Mouse (Mus musculus): ENCODE data around the gene Ttc26. TPM values are rescaled to one million over a fixed set of nuclear protein-coding genes. Genes with fewer than 3 reads are reported as not detected.
A peak's percentile ranks its signal among the peaks of the same experiment; 100 is the strongest.

Gene Ttc26
- total RNA-seq (2021): 10 to 100 TPM; 10.6 to 11.9 TPM
- long read RNA-seq, experiment 1, partial matches to known transcripts: 1 of 1 reads
- long read RNA-seq, experiment 1, other reads (novel, unspliced or antisense): 0 of 1 reads
- long read RNA-seq, experiment 2, full-length matches to known transcripts: 5 of 5 reads
- long read RNA-seq, experiment 2, partial matches to known transcripts: 0 of 5 reads
- long read RNA-seq, experiment 2, other reads (novel, unspliced or antisense): 0 of 5 reads

DNA sequence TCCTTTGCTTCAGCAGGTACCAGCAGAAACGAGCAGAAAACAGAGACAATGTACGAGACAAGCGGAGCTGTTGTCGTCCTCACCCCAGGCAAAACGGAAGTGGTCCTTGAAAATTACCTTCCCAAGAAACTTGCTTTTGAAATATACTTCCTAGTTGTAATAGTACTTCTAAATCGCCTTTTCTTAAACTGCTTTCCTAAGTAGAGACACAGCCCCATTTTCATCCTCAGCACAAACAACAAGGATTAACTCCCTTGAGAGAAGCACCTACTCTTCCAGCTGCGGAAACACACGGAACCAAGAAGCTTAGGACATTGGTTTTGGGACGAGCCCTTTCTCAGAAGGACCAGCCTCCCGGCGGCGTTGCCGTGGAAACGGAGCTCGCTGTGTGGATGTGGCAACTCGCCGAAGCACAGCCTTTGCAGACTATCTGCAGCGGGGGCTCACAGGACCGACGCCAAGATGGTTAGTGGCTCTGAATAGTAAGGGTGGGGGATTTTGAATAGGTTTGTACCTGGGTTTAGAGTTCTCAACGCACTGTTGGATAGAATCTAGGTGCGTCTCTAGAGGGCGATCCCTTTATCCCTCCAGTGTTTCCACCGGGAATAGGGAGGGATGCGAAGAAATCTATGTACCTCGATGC is at the start of gene Ttc26:
Gene Ttc26 (plus strand): TSS at position 341 of the 643 bp plus-strand sequence.
- DNase-seq (ENCODE audit: low spot score in 2 of 2): peak; percentile 85

DNA sequence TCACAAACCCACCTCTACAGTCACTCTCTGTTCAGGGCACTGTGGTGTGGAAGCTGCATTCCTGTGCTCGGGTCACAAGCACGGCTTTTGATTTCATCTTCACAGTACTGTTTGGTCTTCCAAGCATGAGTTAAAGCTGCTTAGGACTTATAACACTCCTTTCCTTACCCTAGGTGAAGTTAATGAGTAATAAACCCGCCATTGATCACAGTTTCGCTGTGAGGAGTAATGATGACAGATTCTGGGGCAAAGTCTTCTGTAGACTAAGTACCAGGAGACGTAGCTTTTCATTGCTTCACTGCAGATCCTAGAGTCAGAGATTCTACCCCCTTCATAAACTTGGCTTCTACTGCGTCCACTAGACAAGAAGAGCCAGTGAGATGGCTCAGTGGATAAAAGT is 46.0 kb upstream of the Ttc26 start:
- no peak for DNase-seq (ENCODE audit: low spot score in 2 of 2)

DNA sequence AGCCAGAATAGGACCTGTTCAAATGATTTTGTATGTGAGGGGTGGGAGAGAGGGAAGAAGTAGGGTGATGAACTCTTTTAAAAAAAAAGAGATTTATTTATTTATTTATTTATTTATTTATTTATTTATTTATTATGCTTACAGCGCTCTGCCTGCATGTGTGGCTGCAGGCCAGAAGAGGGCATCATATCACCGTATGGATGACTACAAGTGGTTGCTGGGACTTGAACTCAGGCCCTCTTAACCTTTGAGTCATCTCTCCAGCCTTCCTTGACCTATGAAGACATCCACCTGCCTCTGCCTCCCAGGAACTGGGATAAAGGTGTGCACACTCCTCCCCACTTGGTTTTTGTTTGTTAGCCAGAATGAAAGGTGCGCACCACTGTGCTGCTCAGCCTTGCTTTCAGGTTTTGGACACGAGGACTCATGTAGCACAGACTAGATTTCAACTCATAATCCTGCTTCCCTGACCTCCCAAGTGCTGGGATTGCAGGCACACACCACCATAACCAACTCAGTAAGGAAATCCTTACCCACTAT is 44.0 kb upstream of the Ttc26 start:
- DNase-seq (ENCODE audit: low spot score in 2 of 2): no peak

DNA sequence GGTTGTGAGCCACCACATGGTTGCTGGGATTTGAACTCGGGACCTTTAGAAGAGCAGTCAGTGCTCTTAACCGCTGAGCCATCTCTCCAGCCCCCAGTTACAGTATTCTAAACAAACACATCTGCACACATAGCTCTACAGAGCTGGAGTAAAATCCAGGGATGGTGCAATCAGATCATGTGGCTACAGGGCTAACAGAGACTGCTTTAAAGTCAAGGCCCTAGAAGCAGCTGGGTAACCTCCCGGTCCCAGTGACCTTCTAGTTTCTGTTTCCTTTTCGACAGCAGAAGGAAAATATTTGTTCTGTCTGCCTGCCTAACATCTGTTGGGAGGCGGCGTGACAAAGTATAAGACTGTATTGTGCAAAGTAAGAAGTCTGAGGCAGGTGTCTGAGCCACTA is 43.3 kb upstream of the Ttc26 start:
- no peak for DNase-seq (ENCODE audit: low spot score in 2 of 2)

DNA sequence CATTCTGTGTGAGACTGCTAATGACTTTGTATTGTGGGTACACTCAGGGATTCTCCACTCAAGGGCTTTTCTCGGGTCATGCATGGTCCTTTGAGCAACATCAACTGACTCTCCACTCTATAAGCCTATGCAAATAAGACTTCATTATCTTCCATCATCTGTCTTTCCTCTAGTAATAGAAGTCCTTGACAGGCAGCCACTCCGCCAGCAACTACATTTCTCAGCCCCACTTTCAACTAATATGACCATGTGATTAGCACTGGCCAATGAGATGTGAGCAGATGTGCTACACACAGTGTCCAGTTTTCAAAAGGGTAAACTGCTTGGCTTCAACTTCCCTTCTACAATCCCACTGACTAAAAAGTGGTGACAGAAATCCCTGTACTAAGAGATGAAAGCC is 42.2 kb upstream of the Ttc26 start:
- no peak for DNase-seq (ENCODE audit: low spot score in 2 of 2)

DNA sequence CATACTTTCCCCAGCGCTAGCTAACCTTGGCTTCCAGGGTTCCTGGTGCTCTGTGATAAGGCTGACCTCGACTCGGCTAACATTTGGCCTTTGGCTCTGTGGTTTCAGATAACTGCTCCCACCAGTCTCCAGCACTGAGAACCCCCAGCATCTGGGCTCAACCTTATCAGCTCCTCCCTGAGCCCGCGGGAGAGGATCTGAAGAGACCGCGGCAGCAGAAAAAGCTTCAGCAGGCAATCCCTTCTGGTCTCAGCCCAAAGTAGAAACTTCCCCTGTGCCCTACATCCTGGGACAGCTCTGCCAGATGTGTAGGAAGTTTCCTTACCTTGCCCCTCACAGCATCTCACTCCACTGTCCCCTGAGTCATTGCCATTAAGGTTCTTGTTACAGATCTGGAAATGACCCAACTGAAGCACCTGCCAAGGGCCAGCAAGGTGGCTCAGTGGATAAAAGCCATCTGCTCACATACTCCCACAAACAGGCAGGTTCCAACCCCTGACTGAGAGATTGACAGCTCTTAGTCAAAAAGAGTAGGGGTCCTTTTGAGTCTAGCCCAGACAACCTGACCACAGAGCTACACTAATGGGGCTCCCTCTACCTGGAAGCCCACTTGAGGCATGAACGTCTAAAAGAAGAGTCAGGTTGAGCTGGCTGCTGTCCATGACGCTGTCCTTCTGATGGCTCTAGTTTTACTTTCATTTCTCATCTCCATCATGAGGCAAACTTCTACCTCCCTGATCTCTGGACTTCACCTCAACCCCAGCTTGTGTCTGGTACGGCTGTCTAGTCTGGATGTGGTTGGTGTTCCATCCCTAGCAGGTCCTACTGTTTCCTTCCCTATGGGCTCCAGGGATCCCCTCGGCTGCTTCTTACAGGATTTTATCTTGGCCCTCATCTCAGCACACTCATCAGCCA is 39.3 kb upstream of the Ttc26 start:
- no peak for DNase-seq (ENCODE audit: low spot score in 2 of 2)

DNA sequence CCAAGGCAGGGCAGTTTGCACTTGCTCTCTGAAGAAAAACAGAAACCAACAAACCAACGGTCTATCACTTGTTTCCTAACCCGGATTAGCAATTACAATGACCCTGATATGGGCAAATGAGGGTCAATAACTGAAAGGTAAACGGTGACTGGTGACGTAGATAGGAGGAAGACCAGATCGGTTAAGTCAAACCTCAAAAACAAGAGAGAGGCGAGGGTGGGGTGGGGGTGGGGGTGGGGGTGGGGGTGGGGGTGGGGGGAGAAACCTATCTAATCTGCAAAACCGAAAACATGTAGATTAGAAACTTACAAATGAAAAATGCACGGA is 38.6 kb upstream of the Ttc26 start:
- no peak for DNase-seq (ENCODE audit: low spot score in 2 of 2)

DNA sequence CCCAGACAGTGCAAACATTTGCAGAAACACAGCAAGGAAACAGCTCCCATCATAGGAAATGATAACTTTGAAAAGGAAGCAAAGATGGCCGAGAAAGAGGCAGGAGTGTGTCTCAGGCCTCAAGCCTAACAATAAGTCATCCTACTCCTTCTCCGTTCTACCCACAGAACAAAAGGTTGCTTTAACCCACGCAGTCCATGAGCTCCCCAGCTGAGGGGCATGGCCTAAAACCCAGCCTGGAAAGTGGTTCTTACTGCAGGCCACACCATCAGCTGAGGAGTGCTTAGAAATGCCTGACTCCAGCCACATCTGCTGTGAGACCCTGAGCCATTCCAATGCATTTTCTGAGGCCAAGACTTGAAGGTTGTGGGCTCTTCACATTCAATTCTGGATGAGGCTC is 37.7 kb upstream of the Ttc26 start:
- DNase-seq (ENCODE audit: low spot score in 2 of 2): no peak

DNA sequence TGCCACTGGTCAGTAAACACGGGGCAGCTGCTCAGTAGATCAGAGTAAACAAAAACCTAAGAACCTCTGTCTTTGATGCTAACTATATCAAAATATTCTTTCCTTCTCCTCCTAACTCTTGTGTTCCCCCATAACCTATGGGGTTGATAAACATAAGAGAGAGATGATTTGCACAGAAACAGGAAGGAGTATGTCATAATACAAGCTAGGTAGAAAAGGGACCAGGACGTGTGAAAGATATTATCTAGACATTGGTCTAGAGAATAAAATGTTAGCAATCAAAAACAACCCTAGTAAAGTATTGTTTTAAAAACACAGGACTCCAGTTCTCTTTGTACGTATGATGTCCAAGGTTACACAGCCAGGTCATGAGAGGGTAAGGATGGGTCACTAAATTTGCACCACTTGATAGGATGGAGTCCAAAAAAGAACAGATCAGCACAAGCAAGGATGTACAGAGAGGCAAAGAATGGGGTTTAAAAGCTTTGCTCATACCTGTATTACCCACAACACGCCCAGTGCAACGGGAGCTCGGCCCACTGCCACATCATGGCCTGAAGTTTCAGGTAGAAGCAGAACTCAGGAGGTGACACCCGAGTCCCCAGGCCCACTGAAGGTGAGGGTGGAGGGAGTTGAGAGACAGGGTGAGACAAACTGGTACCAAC is 37.1 kb upstream of the Ttc26 start:
- DNase-seq (ENCODE audit: low spot score in 2 of 2): no peak

DNA sequence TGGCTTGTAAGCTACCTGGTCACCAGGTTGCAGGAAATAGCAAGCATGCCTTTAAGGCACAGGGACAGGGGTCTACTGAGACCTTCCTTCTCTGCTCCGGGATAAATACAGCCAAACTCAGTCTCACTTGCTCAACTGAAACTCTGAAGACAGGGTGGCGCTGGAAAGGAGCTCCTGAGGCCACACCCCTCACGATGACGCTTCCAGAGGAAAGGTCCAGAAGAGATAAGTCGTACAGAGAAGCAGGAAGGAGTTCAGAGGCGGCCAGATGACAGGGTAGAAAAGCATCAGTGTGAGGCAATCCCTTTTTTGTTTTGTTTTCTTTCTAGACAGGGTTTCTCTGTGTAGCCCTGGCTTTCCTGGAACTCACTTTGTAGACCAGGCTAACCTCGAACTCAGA is 35.5 kb upstream of the Ttc26 start:
- no peak for DNase-seq (ENCODE audit: low spot score in 2 of 2)

DNA sequence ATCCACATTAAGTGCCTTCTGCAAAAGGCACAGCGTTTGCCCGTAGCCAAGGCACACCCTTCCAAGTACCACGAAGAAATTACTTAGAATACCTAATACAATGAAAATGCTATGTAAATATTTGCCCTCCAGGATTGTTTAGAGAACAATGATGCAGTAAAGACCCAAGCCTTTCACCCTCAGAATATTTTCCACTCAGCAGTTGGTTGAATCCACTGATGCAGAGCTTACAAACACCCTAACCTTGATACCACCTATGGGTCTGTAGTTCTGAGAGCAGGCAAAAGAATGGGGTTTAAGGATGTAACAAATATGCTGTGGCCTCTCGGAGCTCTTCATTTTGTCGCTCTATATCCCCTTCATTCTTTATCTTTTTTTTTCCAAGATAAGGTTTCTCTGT is 33.4 kb upstream of the Ttc26 start:
- no peak for DNase-seq (ENCODE audit: low spot score in 2 of 2)

DNA sequence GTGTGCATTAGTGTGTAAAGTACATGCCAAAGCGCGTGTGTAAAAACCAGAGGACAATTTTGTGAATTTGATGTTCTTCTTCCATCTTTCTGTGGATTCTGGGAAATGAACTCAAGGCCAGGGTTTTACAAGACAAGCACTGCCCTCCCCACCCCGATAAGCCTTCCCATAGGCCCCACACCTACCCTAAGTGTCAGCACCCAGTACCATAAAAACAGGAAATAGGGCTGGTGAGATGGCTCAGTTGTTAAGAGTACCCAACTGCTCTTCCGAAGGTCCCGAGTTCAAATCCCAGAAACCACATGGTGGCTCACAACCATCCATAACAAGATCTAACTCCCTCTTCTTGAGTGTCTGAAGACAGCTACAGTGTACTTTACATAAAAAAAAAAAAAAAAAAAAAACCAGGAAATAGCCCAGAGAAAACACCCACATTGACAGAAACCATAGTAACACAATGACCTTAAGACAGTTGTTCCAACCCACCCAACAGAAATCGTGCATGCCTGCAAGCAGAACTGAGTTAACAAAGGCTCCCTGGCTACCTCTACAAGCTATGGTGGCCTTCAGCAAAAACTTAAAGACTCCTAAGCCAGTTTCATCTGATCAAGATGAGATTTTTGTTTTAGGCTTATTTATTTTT is 32.3 kb upstream of the Ttc26 start:
- no peak for DNase-seq (ENCODE audit: low spot score in 2 of 2)

DNA sequence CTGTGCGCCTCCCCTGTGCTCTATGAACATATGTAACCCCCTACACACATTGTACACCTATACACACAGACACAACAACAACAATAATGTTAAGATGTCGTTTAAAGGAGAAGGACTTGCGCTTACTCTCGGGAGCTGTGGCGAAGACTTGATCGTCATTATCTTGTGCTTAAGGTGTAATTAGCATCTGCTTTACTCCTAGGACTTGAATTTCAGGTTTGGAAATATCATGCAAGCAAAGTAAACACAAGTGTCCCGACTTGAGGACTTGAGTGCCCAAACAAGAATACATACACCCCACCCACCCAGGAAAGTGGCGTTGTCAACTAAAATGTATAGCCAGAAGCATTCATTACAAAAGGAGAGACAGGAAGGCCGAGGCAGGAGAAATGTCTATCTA is 31.5 kb upstream of the Ttc26 start:
- DNase-seq (ENCODE audit: low spot score in 2 of 2): no peak

DNA sequence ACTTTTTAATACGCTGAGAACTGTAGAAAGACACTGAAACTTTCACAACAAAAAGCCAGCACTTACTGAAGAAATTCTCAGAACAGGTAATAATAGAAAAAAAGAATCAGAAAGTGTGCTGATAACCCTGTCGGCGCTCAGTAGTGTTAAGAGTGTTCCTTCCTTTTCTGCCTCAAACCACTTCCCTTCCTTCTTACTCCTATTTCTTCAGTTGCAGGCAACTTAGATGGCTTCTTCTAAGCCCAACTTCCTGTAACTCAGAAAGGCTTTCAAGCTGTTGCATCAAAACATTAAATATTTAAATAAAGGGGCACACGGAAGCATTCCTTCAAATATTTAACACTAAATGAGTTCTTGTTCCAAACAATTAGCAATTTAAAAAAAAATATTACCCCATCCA is 29.3 kb upstream of the Ttc26 start:
- no peak for DNase-seq (ENCODE audit: low spot score in 2 of 2)

DNA sequence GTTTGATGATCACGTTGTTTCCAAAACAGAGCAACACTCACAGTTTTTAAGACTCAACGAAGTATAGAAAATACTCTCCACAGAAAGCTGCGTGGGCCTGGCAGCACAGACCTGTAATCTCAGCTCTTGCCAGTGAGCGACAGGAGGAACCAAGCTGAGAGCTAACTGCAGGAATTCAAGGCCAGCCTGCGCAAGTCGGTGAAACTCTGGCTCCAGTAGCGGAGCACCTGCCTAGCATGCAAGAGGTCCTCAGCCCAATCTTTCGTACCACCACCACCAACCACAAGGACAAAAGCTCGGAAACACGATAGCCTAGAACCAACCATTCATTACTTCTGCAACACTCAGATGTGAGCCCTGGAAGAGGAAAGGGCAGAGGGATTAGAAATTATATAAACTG is 28.8 kb upstream of the Ttc26 start:
- DNase-seq (ENCODE audit: low spot score in 2 of 2): no peak

DNA sequence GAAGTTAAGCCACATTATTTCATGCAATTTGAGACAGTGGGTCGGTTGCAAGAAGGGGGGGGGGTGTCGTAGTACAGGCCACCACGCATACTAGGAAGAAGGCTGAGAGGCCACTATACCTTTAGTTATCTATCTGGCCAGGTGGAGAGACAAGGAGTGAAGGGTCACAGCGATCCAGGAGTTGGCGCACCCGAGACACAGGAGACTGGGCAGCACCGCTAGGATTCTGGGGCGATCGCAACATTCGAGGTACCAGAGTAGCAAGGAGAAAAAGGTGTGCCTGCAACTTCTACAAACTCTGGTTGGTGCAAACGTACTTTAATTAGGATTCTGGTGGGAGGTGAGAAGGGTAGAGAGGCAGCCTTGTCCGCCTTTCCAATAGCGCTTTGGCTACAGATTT is 28.1 kb upstream of the Ttc26 start:
- no peak for DNase-seq (ENCODE audit: low spot score in 2 of 2)

DNA sequence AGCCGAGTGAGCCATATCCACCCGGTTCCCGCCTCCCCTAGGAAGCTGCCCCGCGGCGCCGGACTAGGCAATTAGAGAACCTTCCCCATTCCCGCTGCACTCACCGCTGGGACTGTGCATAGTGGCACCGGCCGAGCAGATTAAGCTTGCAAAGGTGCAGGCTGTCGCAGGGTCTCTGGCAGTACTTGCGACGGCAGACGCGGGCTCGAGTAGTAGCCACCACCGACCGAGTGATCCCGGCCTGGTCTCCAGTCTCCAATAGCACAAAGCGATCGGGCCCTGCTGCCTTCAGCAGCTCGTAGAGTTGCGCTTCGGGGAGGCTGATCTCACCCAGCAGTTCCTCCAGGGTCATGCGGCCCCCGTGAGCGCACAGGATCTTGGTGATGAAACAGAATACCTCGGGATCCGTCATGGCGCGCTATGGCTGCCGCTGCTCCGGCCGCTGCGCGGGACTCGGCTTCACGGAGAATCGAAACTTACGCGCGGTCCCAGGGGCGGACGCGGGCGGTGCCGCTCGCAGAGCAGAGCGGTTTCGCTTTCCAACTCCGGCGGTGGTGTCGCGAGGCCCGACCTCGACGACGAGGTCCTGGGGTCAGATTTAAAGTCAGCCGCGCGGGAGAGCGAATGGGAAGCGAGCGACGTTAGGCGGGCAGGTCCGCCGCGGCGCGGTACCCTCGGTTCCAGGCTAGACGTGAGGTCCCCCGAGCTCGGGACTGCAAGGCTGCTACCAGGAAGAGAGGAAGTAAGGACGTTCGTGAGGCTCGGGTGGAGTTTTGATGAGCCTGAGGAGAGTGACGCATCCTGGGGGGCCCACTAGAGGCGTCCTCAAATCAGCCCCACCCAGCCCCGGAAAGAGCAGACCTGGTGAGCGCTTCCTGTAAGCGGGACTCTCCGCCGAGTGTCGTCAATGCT is 27.2 kb upstream of the Ttc26 start, which contains the start of gene Zc3hav1:
Gene Zc3hav1 (minus strand): TSS at position 793 of the 912 bp plus-strand sequence.
- peak; percentile 8 to 23 for DNase-seq (ENCODE audit: low spot score in 2 of 2)

DNA sequence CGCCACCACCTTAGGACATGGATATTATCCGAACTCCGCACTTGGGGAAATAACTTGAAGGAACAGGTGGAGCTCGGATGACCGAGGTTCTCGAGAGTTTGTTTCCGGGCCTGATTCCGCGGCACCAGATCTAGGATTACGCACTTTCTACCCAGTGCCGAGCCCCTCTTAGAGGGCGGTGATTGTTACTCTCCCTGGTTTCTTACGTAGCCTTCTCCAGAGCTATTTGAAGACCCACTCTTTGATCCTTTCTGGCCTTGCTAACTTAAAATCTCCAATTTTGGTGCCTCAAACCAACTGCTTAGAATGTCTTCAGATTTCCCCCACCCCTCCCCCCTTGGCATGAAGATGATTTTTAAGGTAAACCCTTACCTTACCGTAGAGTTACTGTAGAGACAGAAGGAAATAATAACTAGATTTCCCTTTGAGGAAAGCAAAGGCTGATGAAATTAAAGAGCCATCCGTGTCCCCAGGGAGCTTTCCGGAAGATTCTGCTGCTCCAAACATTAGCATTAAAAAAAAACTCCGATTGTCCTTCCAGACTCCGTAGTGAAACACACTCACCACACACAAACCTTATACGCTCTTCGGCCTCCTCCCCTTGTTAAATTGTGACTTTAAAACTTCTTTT is 26.4 kb upstream of the Ttc26 start:
- DNase-seq (ENCODE audit: low spot score in 2 of 2): no peak

DNA sequence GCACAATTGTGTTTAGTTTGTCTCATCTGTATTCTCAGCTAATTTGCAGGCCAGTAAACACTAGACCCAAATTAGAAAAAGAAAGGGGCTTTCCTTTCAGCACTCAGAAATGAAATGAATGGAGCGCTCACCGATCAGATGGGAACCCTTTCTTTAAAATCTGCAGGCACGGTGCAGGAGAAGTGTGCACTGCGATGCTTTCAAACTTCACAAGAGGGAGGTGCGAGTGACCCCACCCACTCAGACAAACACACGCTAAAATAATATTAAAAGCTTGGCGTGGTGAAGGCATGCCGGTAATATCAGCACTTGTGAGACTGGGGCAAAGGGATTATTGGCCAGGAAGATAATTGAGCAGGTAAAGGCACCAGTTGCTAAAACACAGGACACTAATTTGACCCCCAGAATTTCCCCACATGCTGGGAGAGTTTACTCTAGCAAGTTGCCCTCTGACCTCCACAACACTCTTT is 25.9 kb upstream of the Ttc26 start:
- DNase-seq (ENCODE audit: low spot score in 2 of 2): no peak
